Mouse (Mus musculus) megakaryocyte, embryonic 14.5 days (primary cell): Measurements from ENCODE around the gene Apom.

Experiments
- FLI1 ChIP-seq: IDR thresholded peaks from 2 replicates; pipeline ENCODE4 v1.6.1; 2012; ENCODE audit warnings: low read length, inconsistent platforms, mixed read lengths
- GATA1 ChIP-seq: IDR thresholded peaks from 3 replicates; pipeline ENCODE4 v1.6.1; 2012; ENCODE audit warnings: mixed read lengths, low read length, inconsistent platforms, borderline replicate concordance

DNA sequence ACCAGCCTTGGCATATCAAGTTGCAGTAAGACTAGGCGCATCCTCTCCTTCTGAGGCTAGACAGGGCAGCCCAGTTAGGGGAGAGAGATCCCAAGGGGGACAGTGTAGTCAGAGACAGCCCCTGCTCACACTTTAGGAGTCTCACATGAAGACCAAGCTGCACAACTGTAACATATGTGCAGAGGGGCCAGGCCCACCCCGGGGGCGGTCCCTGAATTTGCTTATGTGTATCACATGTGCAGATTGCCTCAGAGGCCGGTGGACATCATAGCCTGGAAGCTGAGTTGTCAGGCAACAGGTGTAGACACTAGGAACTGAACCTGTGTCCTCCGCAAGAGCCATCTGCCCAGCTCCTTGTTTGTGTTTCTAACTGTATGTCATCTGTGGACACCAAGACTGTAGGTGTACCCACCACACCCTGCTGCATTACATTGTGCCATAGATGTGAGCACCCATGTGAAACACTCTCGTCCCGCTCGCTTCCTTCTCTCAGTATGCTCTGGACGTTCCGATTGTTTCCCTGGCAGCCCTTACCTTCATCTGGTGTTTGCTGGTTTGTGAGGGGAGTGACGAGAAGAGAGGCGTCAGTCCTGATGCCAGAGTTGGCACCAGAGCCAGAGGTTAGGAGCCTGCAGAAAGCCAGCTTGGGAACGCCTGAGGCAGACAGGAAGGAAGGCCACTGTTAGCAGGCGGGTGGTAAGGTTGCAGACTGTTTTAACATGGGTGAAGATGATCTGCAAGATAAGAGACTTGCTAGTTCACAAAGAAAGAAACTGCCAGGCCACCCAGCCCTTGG lies 39.2 kb downstream of the Apom start:
- no peak for TF ChIP-seq GATA1
- no peak for TF ChIP-seq FLI1
